Mouse (Mus musculus) frontal cortex, postnatal 14 days (tissue): ENCODE measurements around the gene Rpl41.
A peak's percentile ranks its signal among the peaks of the same experiment; 100 is the strongest.
"Not testable (repeated sequence)": the region's sequence is repeated elsewhere in the genome, so short reads cannot be mapped to it uniquely, and the experiment has no call there.

Experiments used
- DNase-seq, 2 experiments: peaks; one replicate each; pipeline ENCODE4 v3.0.0; 2022; ENCODE audit warnings: low spot score in 2 of 2

The Rpl41 gene

GRCm38 (mm10) chr10:128524732-128525662 lies 24.1 kb downstream of the Rpl41 start:
- DNase-seq: peak in 1 of 2 experiments; percentile 25

GRCm38 (mm10) chr10:128524111-128524731 lies 24.9 kb downstream of the Rpl41 start:
- no peak for DNase-seq

- no peak for DNase-seq
Measured at GRCm38 (mm10) chr10:128522351-128522750, 26.8 kb downstream of the Rpl41 start.

- no peak for DNase-seq
Measured at GRCm38 (mm10) chr10:128520591-128520990, 28.5 kb downstream of the Rpl41 start.

- DNase-seq: no peak
Measured at GRCm38 (mm10) chr10:128518833-128519232, 30.3 kb downstream of the Rpl41 start.

- DNase-seq: no peak
Measured at GRCm38 (mm10) chr10:128516677-128517076, 32.4 kb downstream of the Rpl41 start.

- no peak for DNase-seq
Measured at GRCm38 (mm10) chr10:128516029-128516428, 33.1 kb downstream of the Rpl41 start.

GRCm38 (mm10) chr10:128515044-128515443 lies 34.1 kb downstream of the Rpl41 start:
- no peak for DNase-seq

- no peak for DNase-seq
Measured at GRCm38 (mm10) chr10:128511761-128512160, 37.3 kb downstream of the Rpl41 start.

GRCm38 (mm10) chr10:128511189-128511588 lies 37.9 kb downstream of the Rpl41 start:
- DNase-seq: no peak

- no peak for DNase-seq
Measured at GRCm38 (mm10) chr10:128510301-128510700, 38.8 kb downstream of the Rpl41 start.

GRCm38 (mm10) chr10:128509831-128510230 lies 39.3 kb downstream of the Rpl41 start:
- DNase-seq: no peak

GRCm38 (mm10) chr10:128509203-128509602 lies 39.9 kb downstream of the Rpl41 start:
- no peak for DNase-seq

- DNase-seq: no peak
Measured at GRCm38 (mm10) chr10:128508260-128508659, 40.8 kb downstream of the Rpl41 start.

GRCm38 (mm10) chr10:128505974-128506373 lies 43.1 kb downstream of the Rpl41 start:
- DNase-seq: no peak

- not testable (repeated sequence) for DNase-seq
Measured at GRCm38 (mm10) chr10:128505371-128505667, 43.8 kb downstream of the Rpl41 start.

- no peak for DNase-seq
Measured at GRCm38 (mm10) chr10:128504641-128505370, 44.3 kb downstream of the Rpl41 start.

- DNase-seq: no peak
Measured at GRCm38 (mm10) chr10:128504012-128504411, 45.1 kb downstream of the Rpl41 start.

GRCm38 (mm10) chr10:128503532-128503931 lies 45.6 kb downstream of the Rpl41 start:
- DNase-seq: no peak

GRCm38 (mm10) chr10:128502341-128502740 lies 46.8 kb downstream of the Rpl41 start:
- DNase-seq: no peak

GRCm38 (mm10) chr10:128499116-128499671 lies 49.9 kb downstream of the Rpl41 start:
- DNase-seq: peak in 1 of 2 experiments; percentile 51

GRCm38 (mm10) chr10:128498590-128498989 lies 50.5 kb downstream of the Rpl41 start, which contains the start of gene Myl6b:
Myl6b (minus strand) TSS chr10:128498685.
- peak; percentile 90 to 93 for DNase-seq
